Mouse (Mus musculus): Measurements from ENCODE around the gene Hecw2.

GRCm38 (mm10) chr1:53866374-53866902, 328.5 kb downstream of the Hecw2 start:
- no peak for TF ChIP-seq CTCF (IDR thresholded peaks at IDR 0.05; ENCODE audit: low read depth)
- TF ChIP-seq EP300 (optimal IDR thresholded peaks at IDR 0.05), result no peak
